Mouse (Mus musculus): Measurements from ENCODE around the gene Scin.
"Not testable (repeated sequence)": the region's sequence is repeated elsewhere in the genome, so short reads cannot be mapped to it uniquely, and the experiment has no call there.

The Scin gene

GRCm38 (mm10) chr12:40133573-40134271 lies at the start of gene Scin:
Gene Scin, minus strand, starts transcription at chr12:40134228.
- in situ Hi-C loops (cut with MseI, MboI) = no loop called here

- in situ Hi-C loops (cut with MseI, MboI) = no loop called here
Observed at GRCm38 (mm10) chr12:40177089-40177488, 43.1 kb upstream of the Scin start.

GRCm38 (mm10) chr12:40176158-40176557 lies 42.1 kb upstream of the Scin start:
- in situ Hi-C loops (cut with MseI, MboI) = no loop called here

- in situ Hi-C loops (cut with MseI, MboI) = not testable (repeated sequence)
Observed at GRCm38 (mm10) chr12:40175171-40175570, 41.1 kb upstream of the Scin start.

DNA sequence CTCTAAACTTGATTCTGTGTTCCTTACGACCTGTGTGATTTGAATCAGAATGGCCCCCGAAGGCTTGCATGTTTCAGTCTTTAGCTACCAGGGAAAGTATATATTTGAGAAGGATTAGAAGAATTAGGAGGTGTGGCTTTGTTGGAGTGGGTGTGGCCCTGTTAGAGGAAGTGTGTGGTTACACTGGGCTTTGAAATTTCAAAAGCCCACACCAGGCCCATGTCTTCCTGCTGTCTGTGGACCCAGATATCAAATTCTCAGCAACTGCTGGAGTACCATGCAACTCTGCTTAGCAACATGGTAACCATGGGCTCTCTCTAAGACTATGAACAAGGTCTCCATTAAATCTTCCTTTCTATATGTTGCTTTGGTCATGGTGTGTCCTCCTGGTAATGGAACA lies 37.6 kb upstream of the Scin start:
- in situ Hi-C loops (cut with MseI, MboI) = loop anchor here (25.0 kb wide), 2 partner anchors 509 to 659 kb away; no protein-coding TSS in a partner anchor

DNA sequence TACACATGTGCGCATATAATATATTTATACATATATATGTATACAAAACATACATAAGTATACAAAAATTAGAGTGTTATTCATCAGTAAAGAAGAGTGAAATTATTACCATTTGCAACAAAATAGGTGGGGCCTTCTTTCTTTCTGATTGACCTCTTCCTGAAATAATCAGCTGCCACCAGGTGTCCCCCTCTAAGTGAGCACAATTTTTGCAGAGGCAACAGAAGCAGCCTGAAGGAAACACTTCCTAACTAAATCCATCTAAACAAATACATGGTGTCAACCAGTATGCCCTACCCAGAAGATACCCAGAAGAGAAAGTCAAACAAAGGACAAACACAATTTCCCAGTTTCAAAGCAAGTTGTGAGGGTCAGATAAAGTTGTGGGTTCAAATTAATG lies 35.6 kb upstream of the Scin start:
- in situ Hi-C loops (cut with MseI, MboI) = loop anchor here (25.0 kb wide), 2 partner anchors 507 to 657 kb away; no protein-coding TSS in a partner anchor

- in situ Hi-C loops (cut with MseI, MboI) = loop anchor here (5.0 to 25.0 kb wide), 3 partner anchors 82 to 652 kb away; no protein-coding TSS in a partner anchor
Observed at GRCm38 (mm10) chr12:40164621-40165020, 30.6 kb upstream of the Scin start.

GRCm38 (mm10) chr12:40160777-40161176 lies 26.7 kb upstream of the Scin start:
- in situ Hi-C loops (cut with MseI, MboI) = loop anchor here (5.0 to 25.0 kb wide), 3 partner anchors 78 to 648 kb away; no protein-coding TSS in a partner anchor

- in situ Hi-C loops (cut with MseI, MboI) = loop anchor here (25.0 kb wide), 2 partner anchors 492 to 642 kb away; no protein-coding TSS in a partner anchor
Observed at GRCm38 (mm10) chr12:40154188-40154587, 20.2 kb upstream of the Scin start.

GRCm38 (mm10) chr12:40152353-40153069 lies 18.5 kb upstream of the Scin start:
- in situ Hi-C loops (cut with MseI, MboI) = loop anchor here (25.0 kb wide), 2 partner anchors 490 to 640 kb away; no protein-coding TSS in a partner anchor

DNA sequence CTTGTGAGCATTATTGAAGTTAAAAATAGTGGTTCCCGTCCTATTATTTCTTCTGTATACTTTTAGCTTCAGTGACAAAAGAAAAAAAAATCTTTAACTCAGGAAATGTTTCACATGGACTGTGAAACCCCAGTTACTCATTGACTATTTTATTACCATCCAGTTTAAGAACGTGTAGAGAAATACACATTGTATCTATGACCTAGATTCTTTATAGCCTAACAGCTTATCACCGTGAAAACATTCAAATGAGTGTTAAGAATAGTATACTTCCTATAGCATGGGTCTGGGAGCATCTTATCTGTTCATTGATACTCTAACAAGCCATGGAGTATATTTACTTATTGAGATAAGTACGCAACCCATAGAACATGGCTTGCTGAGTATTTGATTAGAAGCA lies 13.3 kb upstream of the Scin start:
- in situ Hi-C loops (cut with MseI, MboI) = no loop called here

- in situ Hi-C loops (cut with MseI, MboI) = no loop called here
Observed at GRCm38 (mm10) chr12:40146510-40146909, 12.5 kb upstream of the Scin start.

- in situ Hi-C loops (cut with MseI, MboI) = no loop called here
Observed at GRCm38 (mm10) chr12:40140706-40141105, 6.7 kb upstream of the Scin start.

- in situ Hi-C loops (cut with MseI, MboI) = no loop called here
Observed at GRCm38 (mm10) chr12:40139484-40140245, 5.6 kb upstream of the Scin start.

GRCm38 (mm10) chr12:40134529-40134928 lies 501 bp upstream of the Scin start:
- in situ Hi-C loops (cut with MseI, MboI) = no loop called here

DNA sequence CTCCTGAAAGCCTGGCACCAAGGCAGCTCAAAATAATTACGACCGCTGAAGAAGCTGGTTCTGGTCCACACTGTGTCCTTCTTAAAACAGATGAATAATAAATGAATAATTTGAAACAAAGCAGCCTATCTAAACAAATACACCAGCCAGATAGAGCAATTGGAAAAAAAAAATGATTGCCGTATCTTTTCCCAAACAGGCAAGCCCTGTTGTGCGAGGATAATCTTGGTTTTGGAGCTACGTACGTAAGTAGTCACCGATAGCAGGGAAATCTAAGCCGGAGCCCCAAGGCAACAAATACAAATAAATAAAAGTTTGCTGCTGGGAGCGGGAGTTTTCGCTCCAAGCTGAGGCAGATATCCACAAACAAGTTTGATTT lies 845 bp downstream of the Scin start:
- in situ Hi-C loops (cut with MseI, MboI) = no loop called here

DNA sequence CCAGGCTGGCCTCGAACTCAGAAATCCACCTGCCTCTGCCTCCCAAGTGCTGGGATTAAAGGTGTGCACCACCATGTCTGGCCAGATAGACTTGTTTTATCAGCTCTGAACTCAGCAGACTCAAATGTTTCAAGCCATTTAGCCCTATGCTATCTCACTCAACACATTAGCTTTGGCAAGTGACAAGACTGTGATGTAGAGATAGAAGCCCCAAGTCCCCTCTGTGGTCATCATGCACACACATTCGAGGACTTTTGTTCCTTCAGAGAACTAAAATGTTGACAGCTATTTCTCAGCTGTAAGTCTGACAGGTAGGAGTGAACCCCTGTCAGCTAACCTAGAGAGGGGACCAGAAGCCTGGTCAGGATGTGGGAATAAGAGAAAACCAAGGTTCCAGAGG lies 15.2 kb downstream of the Scin start:
- in situ Hi-C loops (cut with MseI, MboI) = no loop called here

DNA sequence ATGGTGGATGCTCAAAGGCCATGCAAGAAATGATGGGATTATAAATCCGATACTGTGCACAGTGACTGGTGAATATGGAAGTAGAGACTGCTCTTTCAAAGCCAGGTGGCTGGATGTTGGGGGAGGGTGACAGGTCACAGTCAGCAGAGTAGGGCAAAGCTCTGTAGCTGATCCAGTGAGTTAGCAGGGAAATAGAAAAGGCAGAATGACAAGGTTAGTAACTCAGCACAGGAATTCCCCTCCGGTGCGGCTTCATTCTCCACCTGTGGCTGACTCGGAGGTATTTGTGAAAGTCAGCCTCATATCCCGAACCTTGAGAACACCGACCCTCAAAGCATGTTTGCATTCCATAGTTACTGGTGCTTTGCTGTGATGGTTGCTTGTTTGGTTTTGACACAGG lies 17.0 kb downstream of the Scin start:
- in situ Hi-C loops (cut with MseI, MboI) = no loop called here

DNA sequence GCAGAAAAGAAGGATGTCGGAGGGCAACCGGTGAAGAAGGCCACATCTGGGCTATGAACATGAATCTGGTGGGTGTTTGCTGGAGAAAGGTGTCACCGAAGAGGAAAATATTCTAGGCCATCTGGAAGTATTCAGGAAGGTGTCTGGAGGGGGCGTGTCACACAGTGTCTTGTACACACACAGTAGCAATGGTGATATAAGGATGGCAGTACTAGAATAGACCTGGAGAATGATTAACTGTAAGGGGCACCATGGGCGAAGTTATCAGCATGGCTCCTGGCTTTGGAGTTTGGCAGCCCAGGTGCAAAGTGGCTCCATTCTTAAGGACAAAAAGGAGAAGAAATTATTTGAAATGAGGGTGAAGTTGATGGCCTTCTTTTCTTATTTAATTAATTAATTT lies 17.8 kb downstream of the Scin start:
- in situ Hi-C loops (cut with MseI, MboI) = no loop called here

DNA sequence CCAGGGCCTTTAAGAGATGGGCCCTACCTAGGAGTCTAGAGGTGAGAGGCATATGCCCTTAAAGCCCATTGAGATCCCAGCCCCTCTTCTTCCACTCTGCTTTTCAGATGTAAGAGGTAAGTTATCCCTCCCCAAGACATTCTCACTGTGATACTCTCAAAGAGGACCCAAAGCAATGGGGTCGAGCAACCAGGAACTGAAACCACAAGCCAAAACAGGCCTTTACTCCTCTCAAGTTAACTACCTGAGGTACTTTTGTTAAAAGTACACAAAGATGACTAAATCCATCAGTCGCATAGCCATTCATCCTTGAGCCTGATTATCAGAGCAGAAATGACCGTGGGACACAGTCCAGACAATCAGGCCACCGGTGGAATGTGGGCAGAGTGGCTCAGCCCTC lies 19.1 kb downstream of the Scin start:
- in situ Hi-C loops (cut with MseI, MboI) = no loop called here

- in situ Hi-C loops (cut with MseI, MboI) = no loop called here
Observed at GRCm38 (mm10) chr12:40114020-40114419, 20.0 kb downstream of the Scin start.

- in situ Hi-C loops (cut with MseI, MboI) = no loop called here
Observed at GRCm38 (mm10) chr12:40113605-40114004, 20.4 kb downstream of the Scin start.

Data from mouse trophoblast stem cell (cell line).